Mouse (Mus musculus): ENCODE measurements at regions not wholly inside any gene's neighbourhood (a gene's known extent, or its start where the extent isn't known, plus 50 kb on each side); places are given as distances from the start of the nearest gene placed in this dataset.

- 76% methylated on average over 8 of the region's 8 CpGs for WGBS
- H3K36me3 ChIP-seq (ENCODE audit: insufficient read depth, low read length) = no peaks in the 10 kb centered on the region
- no peaks in the 10 kb centered on the region for H3K27me3 ChIP-seq (ENCODE audit: insufficient read depth, low read length)
- H3K4me3 ChIP-seq (ENCODE audit: low read depth, low read length) = no peak overlapping the region
- H3K4me1 ChIP-seq (ENCODE audit: insufficient read depth, low read length) = no peaks in the 10 kb centered on the region
- TF ChIP-seq CTCF (IDR thresholded peaks at IDR 0.05) = no peak
- no peak overlapping the region for H3K9ac ChIP-seq (replicated peaks; ENCODE audit: low read length, poor library complexity, severe bottlenecking)
- no peak overlapping the region for H3K4me2 ChIP-seq (ENCODE audit: low read depth, low read length, poor library complexity, severe bottlenecking)
- ATAC-seq (ENCODE audit: low FRiP score) = no peak
- no peak overlapping the region for H3K27ac ChIP-seq (ENCODE audit: low read depth, low read length)
- DNase-seq (ENCODE audit: low spot score) = no peak
- no peaks in the 10 kb centered on the region for H3K9me3 ChIP-seq (ENCODE audit: low read length)
These were observed 158.9 kb upstream of the Arid1b start for GRCm38 (mm10) chr17:4835065-4835705.

GRCm38 (mm10) chr17:4840123-4840522 is 154.0 kb upstream of the Arid1b start:
- Histone ChIP-seq H3K4me3 (ENCODE audit: low read depth, low read length) (no peak overlapping the region), H3K36me3 (ENCODE audit: insufficient read depth, low read length) (no peaks in the 10 kb centered on the region), H3K9me3 (ENCODE audit: low read length) (no peaks in the 10 kb centered on the region), H3K9ac (replicated peaks; ENCODE audit: low read length, poor library complexity, severe bottlenecking) (no peak overlapping the region), H3K27me3 (ENCODE audit: insufficient read depth, low read length) (no peaks in the 10 kb centered on the region), H3K4me2 (ENCODE audit: low read depth, low read length, poor library complexity, severe bottlenecking) (no peak overlapping the region), H3K27ac (ENCODE audit: low read depth, low read length) (no peak overlapping the region), H3K4me1 (ENCODE audit: insufficient read depth, low read length) (no peaks in the 10 kb centered on the region)
- WGBS = 96% methylated on average over 3 of the region's 3 CpGs
- no peak for ATAC-seq (ENCODE audit: low FRiP score)
- no peak for DNase-seq (ENCODE audit: low spot score)
- no peak for TF ChIP-seq CTCF (IDR thresholded peaks at IDR 0.05)

GRCm38 (mm10) chr17:4858304-4858703 is 135.8 kb upstream of the Arid1b start:
- Histone ChIP-seq H3K9me3 (ENCODE audit: low read length) (no peaks in the 10 kb centered on the region), H3K36me3 (ENCODE audit: insufficient read depth, low read length) (no peaks in the 10 kb centered on the region), H3K4me3 (ENCODE audit: low read depth, low read length) (no peak overlapping the region), H3K4me2 (ENCODE audit: low read depth, low read length, poor library complexity, severe bottlenecking) (no peak overlapping the region), H3K27me3 (ENCODE audit: insufficient read depth, low read length) (no peaks in the 10 kb centered on the region), H3K9ac (replicated peaks; ENCODE audit: low read length, poor library complexity, severe bottlenecking) (no peak overlapping the region), H3K4me1 (ENCODE audit: insufficient read depth, low read length) (no peaks in the 10 kb centered on the region), H3K27ac (ENCODE audit: low read depth, low read length) (no peak overlapping the region)
- WGBS = 86% methylated on average over 3 of the region's 3 CpGs
- DNase-seq (ENCODE audit: low spot score) (no peak), ATAC-seq (ENCODE audit: low FRiP score) (no peak)
- TF ChIP-seq CTCF (IDR thresholded peaks at IDR 0.05) = no peak

- Histone ChIP-seq H3K4me2 (ENCODE audit: low read depth, low read length, poor library complexity, severe bottlenecking) (no peak overlapping the region), H3K9me3 (ENCODE audit: low read length) (no peaks in the 10 kb centered on the region), H3K36me3 (ENCODE audit: insufficient read depth, low read length) (no peaks in the 10 kb centered on the region), H3K4me1 (ENCODE audit: insufficient read depth, low read length) (0 out of 2 replicates have a peak, but pooled peaks cover 3% of the 10 kb centered on the region), H3K4me3 (ENCODE audit: low read depth, low read length) (no peak overlapping the region), H3K27ac (ENCODE audit: low read depth, low read length) (0 out of 2 replicates have a peak overlapping the region, but pooled peaks have one; percentile 38), H3K27me3 (ENCODE audit: insufficient read depth, low read length) (no peaks in the 10 kb centered on the region), H3K9ac (replicated peaks; ENCODE audit: low read length, poor library complexity, severe bottlenecking) (no peak overlapping the region)
- 79% methylated on average over 10 of the region's 10 CpGs for WGBS
- DNase-seq (ENCODE audit: low spot score) = no peak
- TF ChIP-seq CTCF (IDR thresholded peaks at IDR 0.05) = no peak
- ATAC-seq (ENCODE audit: low FRiP score) = no peak
These were observed 129.2 kb upstream of the Arid1b start for GRCm38 (mm10) chr17:4864901-4865300.

GRCm38 (mm10) chr17:4865621-4866020 is 128.5 kb upstream of the Arid1b start:
- Histone ChIP-seq H3K4me1 (ENCODE audit: insufficient read depth, low read length) (0 out of 2 replicates have a peak, but pooled peaks cover 3% of the 10 kb centered on the region), H3K9me3 (ENCODE audit: low read length) (no peaks in the 10 kb centered on the region), H3K27me3 (ENCODE audit: insufficient read depth, low read length) (no peaks in the 10 kb centered on the region), H3K4me3 (ENCODE audit: low read depth, low read length) (0 out of 2 replicates have a peak overlapping the region, but pooled peaks have one; percentile 3), H3K9ac (replicated peaks; ENCODE audit: low read length, poor library complexity, severe bottlenecking) (no peak overlapping the region), H3K27ac (ENCODE audit: low read depth, low read length) (peak overlapping the region; percentile 44), H3K4me2 (ENCODE audit: low read depth, low read length, poor library complexity, severe bottlenecking) (peak overlapping the region; percentile 39), H3K36me3 (ENCODE audit: insufficient read depth, low read length) (no peaks in the 10 kb centered on the region)
- no peak for TF ChIP-seq CTCF (IDR thresholded peaks at IDR 0.05)
- DNase-seq (ENCODE audit: low spot score) (peak; percentile 79), ATAC-seq (ENCODE audit: low FRiP score) (peak; percentile 44; the same call in 1 of the 2 replicates)
- WGBS = 7% methylated on average over 10 of the region's 10 CpGs

- peak; percentile 12 for DNase-seq (ENCODE audit: low spot score)
- peak; percentile 27; the same call in 1 of the 2 replicates for ATAC-seq (ENCODE audit: low FRiP score)
- H3K4me3 ChIP-seq (ENCODE audit: low read depth, low read length) = 0 out of 2 replicates have a peak overlapping the region, but pooled peaks have one; percentile 3
These were observed 127.9 kb upstream of the Arid1b start for GRCm38 (mm10) chr17:4866026-4866896.

More at GRCm38 (mm10) chr17:4866026-4866896, 127.9 kb upstream of the Arid1b start:
- Histone ChIP-seq H3K9ac (replicated peaks; ENCODE audit: low read length, poor library complexity, severe bottlenecking) (no peak overlapping the region; the same call in 1 of the 2 replicates), H3K9me3 (ENCODE audit: low read length) (no peaks in the 10 kb centered on the region), H3K27ac (ENCODE audit: low read depth, low read length) (peak overlapping the region; percentile 44), H3K27me3 (ENCODE audit: insufficient read depth, low read length) (no peaks in the 10 kb centered on the region), H3K36me3 (ENCODE audit: insufficient read depth, low read length) (no peaks in the 10 kb centered on the region), H3K4me1 (ENCODE audit: insufficient read depth, low read length) (0 out of 2 replicates have a peak, but pooled peaks cover 3% of the 10 kb centered on the region), H3K4me2 (ENCODE audit: low read depth, low read length, poor library complexity, severe bottlenecking) (peak overlapping the region; percentile 39)
- no peak for TF ChIP-seq CTCF (IDR thresholded peaks at IDR 0.05)
- 23% methylated on average over 17 of the region's 17 CpGs for WGBS
